Mouse (Mus musculus) midbrain, embryonic 11.5 days (tissue): Measurements from ENCODE around the gene Celf1. TPM values are rescaled to one million over a fixed set of nuclear protein-coding genes. Genes with fewer than 3 reads are reported as not detected.
"Not testable (repeated sequence)": the region's sequence is repeated elsewhere in the genome, so short reads cannot be mapped to it uniquely, and the experiment has no call there.

ENCODE experiments used
- ATAC-seq: fragments of 200-750 bp; cut with Nextera tagmentation; 2 replicates; pipeline ENCODE4 v1.8.0; 2017; ENCODE audit warnings: moderate TSS enrichment, moderate library complexity; ENCODE audit not compliant: low FRiP score
- DNase-seq: peaks from one replicate; pipeline ENCODE4 v3.0.0; 2015; ENCODE audit warnings: low spot score; ENCODE audit errors: missing footprints
- H3K27ac ChIP-seq: fragments of 300-500 bp; sonication (generic); 2 replicates; pipeline ENCODE4 v1.5.1; 2014; ENCODE audit warnings: low read depth, low read length
- H3K27me3 ChIP-seq: fragments of 300-500 bp; sonication (generic); 2 replicates; pipeline ENCODE4 v1.6.1; 2014; ENCODE audit warnings: mild to moderate bottlenecking, low read length, moderate library complexity, mixed read lengths; ENCODE audit not compliant: control insufficient read depth, insufficient read depth
- H3K36me3 ChIP-seq: fragments of 300-500 bp; sonication (generic); 2 replicates; pipeline ENCODE4 v1.6.1; 2014; ENCODE audit warnings: mild to moderate bottlenecking, low read length, moderate library complexity, mixed read lengths; ENCODE audit not compliant: control insufficient read depth, insufficient read depth
- H3K4me1 ChIP-seq: fragments of 300-500 bp; sonication (generic); 2 replicates; pipeline ENCODE4 v1.6.1; 2014; ENCODE audit warnings: low read length; ENCODE audit not compliant: control insufficient read depth, insufficient read depth
- H3K4me2 ChIP-seq: fragments of 300-500 bp; sonication (generic); 2 replicates; pipeline ENCODE4 v1.6.1; 2014; ENCODE audit warnings: mild to moderate bottlenecking, moderate library complexity
- H3K4me3 ChIP-seq: fragments of 300-500 bp; sonication (generic); 2 replicates; pipeline ENCODE4 v1.5.1; 2014; ENCODE audit warnings: low read depth, low read length
- H3K9ac ChIP-seq: fragments of 300-500 bp; sonication (generic); 2 replicates; pipeline ENCODE4 v1.6.1; 2014; ENCODE audit warnings: low read length
- H3K9me3 ChIP-seq: fragments of 300-500 bp; sonication (generic); 2 replicates; pipeline ENCODE4 v1.6.1; 2016; ENCODE audit warnings: low read length; ENCODE audit not compliant: control insufficient read depth
- WGBS: fragments of 180-500 bp; shearing (Covaris S2); extraction: QIAGEN DNeasy Blood & Tissue Kit; methylation state at CpG from one replicate; pipeline ENCODE4 v1.1.7; 2014; 5-methylcytosine and 5-hydroxymethylcytosine counted together
- polyA plus RNA-seq: library from polyadenylated mRNA; unstranded; fragments of >200 nt; fragmentation: Nextera tagmentation; extraction: Ambion mirVana; gene quantifications from 2 replicates; pipeline ENCODE4 v1.2.1, GENCODE M21; 2014

Celf1 gene
- 99.8 and 103 TPM in 2 replicates for polyA plus RNA-seq

DNA sequence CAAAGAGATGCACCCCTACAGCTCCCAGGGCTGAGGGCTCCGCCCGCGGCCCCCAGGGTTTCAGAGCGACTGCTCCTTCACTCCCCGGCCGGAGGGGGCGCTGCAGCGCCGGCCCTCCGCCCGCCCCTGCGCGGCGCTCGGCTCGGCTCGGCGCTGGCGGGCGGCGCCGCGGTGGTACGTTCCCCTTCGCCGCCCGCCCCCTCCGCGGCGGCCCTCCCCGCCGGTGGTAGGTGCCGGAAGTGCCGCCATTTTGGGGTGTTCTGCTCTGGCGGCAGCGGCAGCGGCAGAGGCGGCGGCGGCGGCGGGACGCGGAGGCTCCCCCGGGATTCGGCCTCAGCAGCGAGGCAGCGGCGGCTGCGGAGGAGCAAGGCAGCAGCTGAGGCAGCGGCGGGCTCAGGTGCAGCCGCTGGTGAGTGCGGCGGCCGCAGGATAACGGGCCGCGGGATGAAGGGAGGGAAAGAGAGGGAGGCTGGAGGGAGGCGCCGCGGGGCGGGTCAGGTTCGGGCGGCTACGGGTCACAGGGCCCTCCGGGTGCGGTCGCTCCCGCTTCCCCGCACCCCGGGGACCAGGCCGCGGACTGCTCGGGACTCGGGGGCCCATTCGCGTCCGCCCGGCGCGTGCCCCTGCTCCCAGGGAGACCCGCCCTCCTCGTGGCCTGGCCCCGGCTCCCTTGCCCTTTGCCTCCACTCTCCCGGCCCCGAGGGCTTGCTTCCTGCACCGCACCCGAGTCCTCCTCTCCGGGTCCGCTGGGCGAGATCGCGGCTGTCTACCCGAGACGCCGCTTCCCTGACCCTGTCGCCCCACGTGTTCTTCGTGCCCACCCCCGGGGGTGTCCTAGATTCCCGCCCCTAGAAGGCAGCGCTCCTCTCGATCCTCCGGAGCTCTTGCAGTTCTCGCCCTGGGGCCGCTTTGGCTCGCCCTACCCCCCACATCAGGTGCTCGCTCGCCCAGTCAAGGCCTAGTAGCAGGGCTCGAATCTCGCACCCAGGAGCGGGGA is at the start of gene Celf1:
Gene Celf1, plus strand, starts transcription at position 150 of the 997 bp plus-strand sequence.
- Histone ChIP-seq H3K4me2 (peak within 1 kb of the TSS; percentile 74), H3K9me3 (no peaks in the 10 kb centered on the region), H3K9ac (peak within 1 kb of the TSS; percentile 94), H3K27me3 (no peaks in the 10 kb centered on the region), H3K4me1 (peaks cover 17% of the 10 kb centered on the region), H3K4me3 (peak within 1 kb of the TSS; percentile 98), H3K36me3 (no peaks in the 10 kb centered on the region), H3K27ac (peak within 1 kb of the TSS; percentile 88)
- under 1% methylated on average over 101 of the region's 113 CpGs for WGBS
- ATAC-seq: peak; percentile 96
- DNase-seq: peak; percentile 99

DNA sequence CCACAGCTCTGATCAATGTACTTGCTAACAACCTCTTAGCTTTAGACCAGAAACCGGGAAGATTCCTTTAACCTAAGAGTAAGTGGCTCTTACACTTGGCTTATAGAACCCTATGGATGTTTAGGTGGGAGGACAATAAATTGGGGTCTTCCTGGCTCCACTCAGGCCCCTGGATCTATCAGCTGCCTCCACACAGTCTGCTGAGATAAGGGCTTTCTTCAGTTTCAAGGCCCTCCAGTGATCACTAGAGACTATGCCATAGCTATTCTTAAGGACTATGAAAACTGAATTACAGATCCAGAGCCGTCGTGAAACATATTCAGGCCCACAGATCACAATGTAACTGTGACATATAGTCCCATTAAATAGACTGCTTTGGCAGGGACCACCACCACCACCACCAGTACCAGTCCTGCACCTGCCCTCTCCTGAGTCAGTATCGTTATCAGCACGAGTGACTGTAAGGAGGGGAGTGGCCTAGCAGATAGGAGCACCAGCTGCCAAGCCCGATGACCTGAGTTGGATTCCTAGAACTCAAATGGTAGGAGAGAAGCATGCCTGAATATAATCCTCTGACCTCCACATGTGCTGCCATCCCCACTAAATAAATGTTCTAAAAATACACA is 46.4 kb upstream of the Celf1 start:
- Histone ChIP-seq H3K9me3 (no peaks in the 10 kb centered on the region), H3K36me3 (peaks cover 11% of the 10 kb centered on the region; the same call in 1 of the 2 replicates), H3K27me3 (peaks cover 23% of the 10 kb centered on the region), H3K4me3 (no peak overlapping the region), H3K27ac (no peak overlapping the region), H3K4me2 (no peak overlapping the region), H3K4me1 (0 out of 2 replicates have a peak, but pooled peaks cover 7% of the 10 kb centered on the region), H3K9ac (no peak overlapping the region)
- no peak for ATAC-seq
- DNase-seq: no peak
- 93% methylated on average over 6 of the region's 6 CpGs for WGBS

DNA sequence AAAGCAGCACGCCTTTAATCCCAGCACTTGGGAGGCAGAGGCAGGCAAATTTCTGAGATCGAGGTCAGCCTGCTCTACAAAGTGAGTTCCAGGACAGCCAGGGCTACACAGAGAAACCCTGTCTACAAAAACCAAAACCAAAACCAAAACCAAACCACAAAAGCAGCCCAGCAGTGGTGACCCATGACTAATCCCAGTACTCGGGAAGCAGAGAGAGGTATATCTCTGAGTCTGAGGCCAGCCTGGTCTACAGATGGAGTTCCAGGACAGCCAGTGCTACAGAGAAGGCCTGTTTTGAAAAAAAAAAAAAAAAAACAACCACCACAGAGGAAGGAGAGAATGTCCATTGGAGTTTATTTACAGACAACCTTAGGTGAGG is 45.9 kb upstream of the Celf1 start:
- 96% methylated on average over 3 of the region's 3 CpGs for WGBS
- not testable (repeated sequence) for H3K9ac ChIP-seq, ATAC-seq, DNase-seq, H3K4me1 ChIP-seq, H3K4me3 ChIP-seq, H3K27ac ChIP-seq, H3K4me2 ChIP-seq, H3K9me3 ChIP-seq
- Histone ChIP-seq H3K36me3 (peaks cover 14% of the 10 kb centered on the region; the same call in 1 of the 2 replicates), H3K27me3 (peaks cover 18% of the 10 kb centered on the region)

DNA sequence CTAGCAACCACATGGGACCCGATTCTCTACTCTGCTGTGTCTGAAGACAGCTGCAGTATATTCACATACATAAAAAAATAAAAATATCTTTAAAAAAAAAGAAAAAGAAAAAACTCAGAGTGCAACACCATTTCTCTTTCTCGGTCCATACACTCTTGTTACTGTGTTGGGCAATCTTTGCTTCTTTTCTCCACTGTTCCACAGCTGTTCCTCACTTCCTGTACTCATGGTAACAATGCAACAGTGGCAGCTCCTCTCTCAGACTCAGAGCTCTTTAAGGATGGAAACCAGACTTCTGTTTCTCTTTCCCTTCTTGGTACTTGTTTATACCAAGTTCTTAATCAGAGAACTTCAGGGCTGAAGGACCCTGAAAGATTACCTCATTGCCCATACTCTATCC is 36.8 kb upstream of the Celf1 start:
- peak overlapping the region; percentile 91 for H3K4me3 ChIP-seq
- no peaks in the 10 kb centered on the region for H3K9me3 ChIP-seq
- no peaks in the 10 kb centered on the region for H3K27me3 ChIP-seq
- no peak for ATAC-seq
- no peak overlapping the region for H3K27ac ChIP-seq
- H3K4me2 ChIP-seq: peak overlapping the region; percentile 74
- peaks cover 17% of the 10 kb centered on the region; the same call in 1 of the 2 replicates for H3K36me3 ChIP-seq
- WGBS: 90% methylated on average over 2 of the region's 2 CpGs
- H3K9ac ChIP-seq: peak overlapping the region; percentile 91
- peaks cover 11% of the 10 kb centered on the region for H3K4me1 ChIP-seq
- no peak for DNase-seq

DNA sequence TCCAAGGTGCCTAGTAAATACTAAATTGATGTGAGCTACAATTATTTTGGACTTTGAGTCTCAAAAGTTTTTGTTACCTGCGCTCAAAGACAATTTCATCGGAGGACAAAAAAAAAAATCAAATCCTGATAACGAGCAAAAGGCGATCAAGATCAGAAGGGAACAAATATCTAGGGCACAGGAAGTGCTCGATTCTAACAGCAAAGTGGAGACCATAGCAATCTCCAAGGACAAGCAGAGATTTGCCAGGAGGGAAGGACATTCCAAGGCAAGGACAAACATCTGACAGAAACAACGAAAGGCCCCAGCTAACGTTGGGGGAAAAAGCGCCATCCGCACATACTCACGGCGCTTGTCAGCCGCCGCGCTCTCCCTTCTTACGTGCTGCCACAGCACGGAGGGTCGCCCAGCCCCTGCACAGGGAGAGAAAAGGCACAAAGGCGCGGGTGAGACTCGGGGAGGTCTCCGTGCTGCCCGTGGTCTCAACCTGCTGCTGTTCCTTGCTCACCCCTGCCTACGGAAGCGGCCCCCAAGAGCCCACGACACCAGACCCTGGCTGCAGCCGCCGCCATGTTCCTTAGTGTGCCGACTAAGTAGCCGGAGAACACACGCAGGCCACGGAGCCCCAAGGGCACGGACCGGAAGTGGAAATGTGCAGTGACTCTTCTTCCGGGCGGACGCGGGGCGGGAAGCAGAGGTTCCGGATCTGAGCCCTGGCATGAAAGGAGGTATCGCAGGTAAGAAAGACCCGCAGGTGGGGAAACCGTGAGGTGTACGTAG is 35.9 kb upstream of the Celf1 start, which contains the start of the genes Kbtbd4 and Ndufs3:
Gene Kbtbd4, plus strand, starts transcription at position 665 of the 780 bp plus-strand sequence.
Gene Ndufs3, minus strand, starts transcription at position 752 of the 780 bp plus-strand sequence.
- Histone ChIP-seq H3K27ac (peak within 1 kb of the TSS; percentile 79), H3K9me3 (no peaks in the 10 kb centered on the region), H3K36me3 (peaks cover 17% of the 10 kb centered on the region), H3K4me3 (peak within 1 kb of the TSS; percentile 91), H3K27me3 (no peaks in the 10 kb centered on the region), H3K9ac (peak within 1 kb of the TSS; percentile 91), H3K4me1 (peaks cover 11% of the 10 kb centered on the region), H3K4me2 (peak within 1 kb of the TSS; percentile 74)
- WGBS: under 1% methylated on average over 42 of the region's 43 CpGs
- DNase-seq (peak; percentile 99), ATAC-seq (peak; percentile 95)

DNA sequence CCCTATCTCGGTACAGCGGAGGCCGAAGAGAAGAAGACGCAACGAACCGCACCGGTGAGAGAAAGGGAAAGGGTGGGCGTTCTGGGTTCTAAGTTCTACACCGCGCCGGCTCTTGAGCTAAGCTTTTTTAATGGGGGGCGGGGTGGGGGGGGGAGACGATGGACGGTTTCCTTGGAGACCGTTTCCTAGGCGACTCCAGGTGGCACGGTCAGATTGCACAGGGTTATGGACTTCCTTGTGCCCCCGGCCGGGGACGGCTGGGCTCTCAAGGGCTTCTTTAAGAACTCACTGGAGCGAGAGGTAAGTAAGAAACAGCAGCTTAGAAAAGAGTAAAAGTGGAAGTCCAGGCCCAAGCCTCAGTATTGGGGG is 35.3 kb upstream of the Celf1 start:
- peaks cover 23% of the 10 kb centered on the region for H3K36me3 ChIP-seq
- H3K4me1 ChIP-seq: peaks cover 11% of the 10 kb centered on the region
- no peaks in the 10 kb centered on the region for H3K27me3 ChIP-seq
- WGBS: under 1% methylated on average over 20 of the region's 21 CpGs
- peak overlapping the region; percentile 79 for H3K27ac ChIP-seq
- peak overlapping the region; percentile 91 for H3K4me3 ChIP-seq
- H3K4me2 ChIP-seq: peak overlapping the region; percentile 74
- peak; percentile 80 for ATAC-seq
- no peak for DNase-seq
- H3K9ac ChIP-seq: peak overlapping the region; percentile 91
- no peaks in the 10 kb centered on the region for H3K9me3 ChIP-seq

DNA sequence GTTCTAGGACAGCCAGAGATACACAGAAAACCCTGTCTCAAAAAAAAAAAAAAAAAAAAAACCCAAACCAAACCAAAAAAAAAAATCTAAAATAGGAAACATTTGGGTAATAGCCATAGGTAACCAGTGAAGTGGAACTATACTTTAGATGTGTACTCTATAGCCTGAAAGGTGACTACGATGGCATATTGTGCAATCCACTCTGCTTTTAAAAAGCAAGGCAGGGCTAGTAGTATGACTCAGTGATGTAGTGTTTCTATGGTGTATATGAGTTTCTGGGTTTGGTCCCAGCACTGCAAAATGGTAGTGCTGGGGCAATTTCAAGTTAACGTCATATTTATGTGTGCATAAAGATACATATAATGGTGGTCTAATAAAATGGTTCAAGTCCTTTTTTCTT is 33.5 kb upstream of the Celf1 start:
- no peak for DNase-seq
- no peak for ATAC-seq
- Histone ChIP-seq H3K4me1 (peaks cover 11% of the 10 kb centered on the region), H3K4me2 (no peak overlapping the region), H3K27ac (no peak overlapping the region), H3K36me3 (peaks cover 27% of the 10 kb centered on the region), H3K27me3 (no peaks in the 10 kb centered on the region), H3K9me3 (no peaks in the 10 kb centered on the region), H3K4me3 (no peak overlapping the region), H3K9ac (no peak overlapping the region)
- WGBS: 94% methylated on average over 2 of the region's 2 CpGs

DNA sequence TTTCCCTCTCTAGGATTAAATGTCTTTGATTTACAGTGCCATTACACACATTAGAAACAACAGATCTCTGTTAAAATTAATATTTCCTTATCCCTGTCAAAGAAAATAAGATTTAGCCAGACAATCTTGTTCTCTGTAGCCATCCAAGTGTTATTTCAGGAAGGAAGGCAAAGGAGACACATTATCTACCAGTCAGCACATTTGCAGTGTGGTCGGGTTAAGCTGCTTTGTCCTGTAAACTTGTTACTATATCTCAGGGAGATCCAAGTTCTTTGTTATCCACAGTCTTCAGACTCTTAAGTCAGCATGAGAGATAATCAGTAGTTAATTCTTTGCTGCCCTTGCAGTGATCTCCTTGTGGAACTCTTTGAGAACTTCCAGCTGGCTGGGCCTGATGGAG is 29.3 kb upstream of the Celf1 start:
- no peaks in the 10 kb centered on the region for H3K4me1 ChIP-seq
- ATAC-seq: no peak

More for the DNA sequence above, 29.3 kb upstream of the Celf1 start:
- Histone ChIP-seq H3K9me3 (no peaks in the 10 kb centered on the region), H3K4me2 (no peak overlapping the region), H3K27me3 (no peaks in the 10 kb centered on the region), H3K27ac (no peak overlapping the region), H3K9ac (no peak overlapping the region), H3K4me3 (no peak overlapping the region), H3K36me3 (peaks cover 25% of the 10 kb centered on the region)
- 80% methylated on average over 1 of the region's 1 CpGs for WGBS
- peak; percentile 72 for DNase-seq
